Mouse (Mus musculus) ES-Bruce4 (cell line): ENCODE measurements at regions not wholly inside any gene's neighbourhood (a gene's known extent, or its start where the extent isn't known, plus 50 kb on each side); places are given as distances from the start of the nearest gene placed in this dataset.

Source experiments
- H3K27ac ChIP-seq: 2 replicates; pipeline ENCODE4 v1.5.1; 2012; ENCODE audit warnings: low read length, inconsistent platforms; ENCODE audit not compliant: insufficient read depth
- H3K27me3 ChIP-seq: 2 replicates; pipeline ENCODE4 v1.6.1; 2012; ENCODE audit warnings: mild to moderate bottlenecking, low read length, inconsistent platforms; ENCODE audit not compliant: control insufficient read depth, poor library complexity, insufficient read depth, severe bottlenecking
- H3K36me3 ChIP-seq: 2 replicates; pipeline ENCODE4 v1.6.1; 2012; ENCODE audit warnings: inconsistent platforms, mild to moderate bottlenecking, low read length, moderate library complexity; ENCODE audit not compliant: control insufficient read depth, poor library complexity, insufficient read depth, severe bottlenecking
- H3K4me1 ChIP-seq: one replicate; pipeline ENCODE4 v1.8.1; 2011; ENCODE audit warnings: low read length; ENCODE audit not compliant: control insufficient read depth, insufficient read depth
- H3K4me3 ChIP-seq: 2 replicates; pipeline ENCODE4 v1.5.1; 2011; ENCODE audit warnings: low read depth, mild to moderate bottlenecking, low read length
- H3K9ac ChIP-seq: 2 replicates; pipeline ENCODE4 v1.6.1; 2012; ENCODE audit warnings: low read depth, mild to moderate bottlenecking, inconsistent platforms; ENCODE audit not compliant: poor library complexity, severe bottlenecking
- H3K9me3 ChIP-seq: replicated peaks from 2 replicates; pipeline ENCODE4 v1.6.1; 2012; ENCODE audit warnings: mild to moderate bottlenecking, low read length, inconsistent platforms; ENCODE audit not compliant: control insufficient read depth, poor library complexity, insufficient read depth, severe bottlenecking
- CTCF ChIP-seq: IDR thresholded peaks from one replicate; pipeline ENCODE4 v1.8.1; 2011; ENCODE audit warnings: low read depth, low read length
- EP300 ChIP-seq: IDR thresholded peaks from 2 replicates; pipeline ENCODE4 v1.6.1; 2011; ENCODE audit warnings: low read depth, low read length; ENCODE audit not compliant: insufficient read depth
- POLR2A ChIP-seq: IDR thresholded peaks from one replicate; pipeline ENCODE4 v1.8.1; 2011; ENCODE audit warnings: low read length; ENCODE audit not compliant: insufficient read depth

DNA sequence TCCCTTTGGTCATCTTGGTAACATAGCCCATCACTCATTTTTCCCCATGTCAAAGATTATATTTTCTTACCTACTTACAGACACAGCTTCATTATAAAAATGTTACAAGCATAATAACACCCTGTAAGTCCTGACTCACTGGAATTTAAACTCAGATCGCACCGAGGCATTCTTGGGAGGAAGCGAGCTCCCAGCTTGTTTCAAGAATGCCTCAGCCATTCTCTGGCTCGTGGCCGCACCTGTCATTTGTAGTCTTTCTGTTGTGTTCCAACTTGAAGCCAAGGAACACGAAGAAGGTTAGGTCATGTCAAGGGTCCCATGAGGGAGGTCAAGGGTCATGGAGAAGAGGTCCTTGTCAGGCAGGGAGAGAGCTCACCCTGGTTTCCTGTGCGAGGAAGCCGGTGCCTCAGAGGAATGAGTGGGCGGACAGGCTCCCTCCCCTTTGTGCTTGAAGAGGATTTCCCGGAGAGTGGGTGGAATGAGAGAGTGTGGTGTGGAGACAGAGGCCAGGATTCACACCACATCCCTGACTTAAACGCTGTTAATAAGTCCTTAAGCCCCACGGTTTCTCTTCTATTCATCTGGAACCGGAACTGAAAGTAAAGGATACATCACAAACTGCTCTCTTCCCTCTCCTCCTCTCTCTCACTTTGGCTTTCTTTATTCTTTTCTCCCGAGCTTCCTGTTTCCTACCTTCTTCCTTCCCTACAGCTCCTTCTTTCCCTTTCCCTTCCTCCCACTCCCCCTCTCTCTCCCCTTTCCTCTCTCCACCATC is 177.8 kb downstream of the Maf start:
- Histone ChIP-seq H3K36me3 (no peaks in the 10 kb centered on the region), H3K4me3 (no peak overlapping the region), H3K4me1 (no peaks in the 10 kb centered on the region), H3K27ac (no peak overlapping the region), H3K9me3 (no peaks in the 10 kb centered on the region), H3K9ac (no peak overlapping the region), H3K27me3 (no peaks in the 10 kb centered on the region)
- TF ChIP-seq EP300 (no peak), POLR2A (no peak), CTCF (no peak)

DNA sequence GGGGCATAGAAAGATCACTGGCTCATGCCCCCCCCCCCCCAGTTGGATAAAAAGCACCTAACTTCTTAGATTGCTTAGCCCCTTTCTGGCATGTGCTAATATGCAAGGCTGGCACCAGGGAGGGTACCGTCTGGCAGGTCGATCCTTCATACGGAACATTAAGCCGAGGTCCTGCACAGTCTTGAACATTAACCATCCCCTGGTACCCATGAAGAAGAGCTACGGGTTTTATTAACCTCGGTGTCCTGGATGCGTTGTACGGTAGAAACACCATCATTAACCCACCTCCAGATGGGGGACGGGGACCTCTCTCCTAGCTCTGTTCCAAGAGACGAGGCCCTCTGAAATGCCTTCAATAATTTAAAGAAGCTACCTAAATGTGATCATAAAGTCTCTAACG is 178.7 kb downstream of the Maf start:
- H3K4me1 ChIP-seq: no peaks in the 10 kb centered on the region
- no peak overlapping the region for H3K4me3 ChIP-seq
- no peaks in the 10 kb centered on the region for H3K27me3 ChIP-seq
- no peak overlapping the region for H3K9ac ChIP-seq
- H3K9me3 ChIP-seq: no peaks in the 10 kb centered on the region
- no peak for TF ChIP-seq POLR2A
- TF ChIP-seq EP300: no peak
- TF ChIP-seq CTCF: no peak
- H3K27ac ChIP-seq: no peak overlapping the region
- no peaks in the 10 kb centered on the region for H3K36me3 ChIP-seq

DNA sequence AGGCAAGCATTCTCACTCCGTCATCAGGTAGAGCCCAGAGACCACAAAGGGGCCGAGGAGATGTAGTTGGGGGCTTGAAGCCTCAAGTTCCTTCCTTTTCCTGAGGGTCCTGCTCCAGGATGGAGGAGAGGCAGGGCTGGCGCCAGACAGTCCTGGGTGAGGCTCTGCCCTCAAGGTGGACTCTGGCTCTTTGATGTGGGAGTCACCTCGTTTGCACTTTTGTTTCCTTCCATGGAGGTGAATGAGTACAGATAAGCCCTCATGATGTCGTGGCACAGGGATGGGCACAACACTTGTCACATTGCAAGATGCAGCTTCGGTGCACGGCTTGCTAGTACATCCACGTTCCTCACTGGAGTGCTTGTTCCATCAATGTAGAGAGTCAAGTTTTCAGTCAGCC is 182.4 kb downstream of the Maf start:
- Histone ChIP-seq H3K9ac (no peak overlapping the region), H3K4me3 (no peak overlapping the region), H3K4me1 (no peaks in the 10 kb centered on the region), H3K9me3 (0 out of 2 replicates have a peak, but pooled peaks cover 3% of the 10 kb centered on the region), H3K27me3 (no peaks in the 10 kb centered on the region), H3K36me3 (no peaks in the 10 kb centered on the region), H3K27ac (no peak overlapping the region)
- TF ChIP-seq POLR2A: no peak
- no peak for TF ChIP-seq EP300
- TF ChIP-seq CTCF: no peak

DNA sequence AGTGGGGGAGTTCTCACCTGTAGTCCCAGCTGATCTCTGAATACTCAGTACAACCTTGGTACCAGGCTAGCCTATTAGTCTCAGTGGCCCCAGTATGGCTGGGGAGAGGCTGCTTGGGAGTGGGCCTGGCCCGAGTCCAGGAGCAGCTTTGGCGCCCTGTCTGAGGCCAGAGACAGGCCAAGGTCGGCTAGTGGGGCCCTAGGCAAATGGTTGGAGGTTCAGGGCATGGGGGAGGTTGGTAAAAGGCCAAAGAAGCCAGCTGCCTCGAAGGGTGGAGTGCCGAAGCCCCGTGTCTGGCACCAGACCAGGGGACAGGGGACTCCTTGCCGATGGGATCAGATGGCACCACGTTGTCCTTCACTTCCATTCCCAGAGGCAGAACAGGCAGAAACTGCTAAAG is 182.9 kb downstream of the Maf start:
- TF ChIP-seq EP300 (no peak), POLR2A (no peak), CTCF (no peak)
- Histone ChIP-seq H3K27ac (no peak overlapping the region), H3K4me3 (no peak overlapping the region), H3K36me3 (no peaks in the 10 kb centered on the region), H3K9ac (no peak overlapping the region), H3K4me1 (no peaks in the 10 kb centered on the region), H3K9me3 (0 out of 2 replicates have a peak, but pooled peaks cover 3% of the 10 kb centered on the region), H3K27me3 (no peaks in the 10 kb centered on the region)

DNA sequence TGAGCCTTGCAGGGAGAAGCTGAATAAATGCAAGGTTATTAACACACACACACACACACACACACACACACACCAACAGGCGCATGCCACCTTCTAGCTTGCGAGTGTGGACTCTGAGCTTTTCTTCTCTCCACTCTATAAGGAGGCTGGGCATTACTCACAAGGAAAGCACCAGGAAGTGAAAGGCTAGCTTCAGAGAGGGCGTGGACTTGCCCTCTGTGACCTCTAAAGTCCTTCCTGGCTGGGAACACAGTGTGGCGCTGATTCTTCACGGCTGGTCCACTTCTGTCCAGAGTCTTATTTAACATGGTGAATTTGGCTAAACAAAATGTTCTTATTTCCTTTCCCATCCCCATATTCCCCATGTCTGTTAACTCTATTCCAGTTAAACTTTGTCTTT is 185.1 kb downstream of the Maf start:
- H3K9me3 ChIP-seq: 0 out of 2 replicates have a peak, but pooled peaks cover 3% of the 10 kb centered on the region
- H3K9ac ChIP-seq: no peak overlapping the region
- TF ChIP-seq EP300: no peak
- no peak for TF ChIP-seq CTCF
- no peak for TF ChIP-seq POLR2A
- H3K27ac ChIP-seq: no peak overlapping the region
- no peaks in the 10 kb centered on the region for H3K27me3 ChIP-seq
- H3K4me3 ChIP-seq: no peak overlapping the region
- no peaks in the 10 kb centered on the region for H3K36me3 ChIP-seq
- H3K4me1 ChIP-seq: no peaks in the 10 kb centered on the region

DNA sequence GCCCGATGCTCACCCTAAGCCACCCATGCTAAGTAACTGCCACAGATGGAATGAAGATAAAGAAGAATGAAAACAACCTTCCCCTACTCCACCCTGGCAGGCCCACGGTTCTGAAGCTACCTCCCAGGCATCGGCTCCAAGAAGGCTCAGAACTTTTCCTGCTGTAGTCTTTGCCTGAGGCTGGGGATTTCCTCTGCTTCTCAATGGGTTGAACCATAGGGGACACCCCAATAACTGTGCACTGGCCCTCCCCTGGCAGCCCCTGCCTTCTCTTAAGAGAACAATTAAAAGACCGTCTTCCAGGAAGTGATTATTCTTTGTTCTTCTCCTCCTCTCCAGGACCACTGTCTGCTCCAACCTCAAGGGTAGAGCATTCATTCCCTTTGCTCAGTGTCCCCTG is 191.9 kb downstream of the Maf start:
- no peak overlapping the region for H3K9ac ChIP-seq
- TF ChIP-seq CTCF: no peak
- TF ChIP-seq EP300: no peak
- TF ChIP-seq POLR2A: no peak
- no peak overlapping the region for H3K4me3 ChIP-seq
- H3K27ac ChIP-seq: no peak overlapping the region
- no peaks in the 10 kb centered on the region for H3K4me1 ChIP-seq
- no peaks in the 10 kb centered on the region for H3K9me3 ChIP-seq
- H3K36me3 ChIP-seq: no peaks in the 10 kb centered on the region
- H3K27me3 ChIP-seq: no peaks in the 10 kb centered on the region; the same call in 1 of the 2 replicates
